Mouse (Mus musculus) midbrain, embryonic 13.5 days (tissue): Measurements from ENCODE around the gene Gm3099. TPM values are rescaled to one million over a fixed set of nuclear protein-coding genes. Genes with fewer than 3 reads are reported as not detected.
"Not testable (repeated sequence)": the region's sequence is repeated elsewhere in the genome, so short reads cannot be mapped to it uniquely, and the experiment has no call there.

Source experiments
- ATAC-seq: fragments of 200-750 bp; cut with Nextera tagmentation; 2 replicates; pipeline ENCODE4 v1.8.0; 2017; ENCODE audit warnings: mild to moderate bottlenecking, moderate TSS enrichment, moderate library complexity
- H3K27ac ChIP-seq: fragments of 300-500 bp; sonication (generic); 2 replicates; pipeline ENCODE4 v1.5.1; 2015; ENCODE audit warnings: inconsistent platforms, mild to moderate bottlenecking, moderate library complexity
- H3K27me3 ChIP-seq: fragments of 300-500 bp; sonication (generic); 2 replicates; pipeline ENCODE4 v1.6.1; 2015; ENCODE audit warnings: mild to moderate bottlenecking, inconsistent platforms
- H3K36me3 ChIP-seq: fragments of 300-500 bp; sonication (generic); 2 replicates; pipeline ENCODE4 v1.6.1; 2015; ENCODE audit warnings: mild to moderate bottlenecking, inconsistent platforms
- H3K4me1 ChIP-seq: fragments of 300-500 bp; sonication (generic); replicated peaks from 2 replicates; pipeline ENCODE4 v1.6.1; 2015; ENCODE audit warnings: inconsistent platforms
- H3K4me2 ChIP-seq: fragments of 300-500 bp; sonication (generic); replicated peaks from 2 replicates; pipeline ENCODE4 v1.6.1; 2015; ENCODE audit warnings: moderate library complexity, mild to moderate bottlenecking, inconsistent platforms
- H3K4me3 ChIP-seq: fragments of 300-500 bp; sonication (generic); replicated peaks from 2 replicates; pipeline ENCODE4 v1.5.1; 2015; ENCODE audit warnings: mild to moderate bottlenecking, inconsistent platforms
- H3K9ac ChIP-seq: fragments of 300-500 bp; sonication (generic); replicated peaks from 2 replicates; pipeline ENCODE4 v1.6.1; 2015; ENCODE audit warnings: mild to moderate bottlenecking, inconsistent platforms
- H3K9me3 ChIP-seq: fragments of 300-500 bp; sonication (generic); 2 replicates; pipeline ENCODE4 v1.6.1; 2016; ENCODE audit warnings: mild to moderate bottlenecking, inconsistent platforms
- WGBS: fragments of 180-500 bp; shearing (Covaris S2); methylation state at CpG from one replicate; pipeline ENCODE4 v1.1.7; 2015; 5-methylcytosine and 5-hydroxymethylcytosine counted together
- polyA plus RNA-seq: library from polyadenylated mRNA; unstranded; fragments of >200 nt; fragmentation: Nextera tagmentation; extraction: Ambion mirVana; gene quantifications from 2 replicates; pipeline ENCODE4 v1.2.1, GENCODE M21; 2015

The Gm3099 gene
- polyA plus RNA-seq, result not detected in 2 replicates

DNA sequence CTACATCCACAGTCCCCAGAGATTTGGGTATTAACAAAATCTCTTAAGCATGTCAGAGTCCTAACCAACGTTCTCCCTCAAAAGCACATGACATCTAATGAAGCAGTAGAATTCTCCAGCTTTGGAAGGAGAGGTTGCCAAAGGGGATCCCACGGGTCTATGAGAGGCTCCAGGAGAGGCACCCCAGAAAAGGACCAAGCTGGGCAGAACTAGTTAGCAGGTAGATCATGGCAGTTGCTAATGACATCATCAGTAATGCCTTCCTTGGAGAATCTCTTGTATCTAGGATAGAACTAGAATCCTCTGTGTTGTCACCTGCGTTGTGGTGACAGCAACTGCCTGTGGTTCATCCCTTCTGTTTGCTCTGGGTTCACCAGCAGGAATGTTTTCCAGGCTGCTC lies at the start of gene Gm3099:
TSS of gene Gm3099 (plus strand) at position 301 of the 400 bp plus-strand sequence.
- ATAC-seq, H3K4me1 ChIP-seq, H3K9me3 ChIP-seq, H3K4me3 ChIP-seq, H3K9ac ChIP-seq, H3K27me3 ChIP-seq, H3K4me2 ChIP-seq, H3K36me3 ChIP-seq, H3K27ac ChIP-seq: not testable (repeated sequence)
- WGBS, result 71% methylated on average over 2 of the region's 3 CpGs

DNA sequence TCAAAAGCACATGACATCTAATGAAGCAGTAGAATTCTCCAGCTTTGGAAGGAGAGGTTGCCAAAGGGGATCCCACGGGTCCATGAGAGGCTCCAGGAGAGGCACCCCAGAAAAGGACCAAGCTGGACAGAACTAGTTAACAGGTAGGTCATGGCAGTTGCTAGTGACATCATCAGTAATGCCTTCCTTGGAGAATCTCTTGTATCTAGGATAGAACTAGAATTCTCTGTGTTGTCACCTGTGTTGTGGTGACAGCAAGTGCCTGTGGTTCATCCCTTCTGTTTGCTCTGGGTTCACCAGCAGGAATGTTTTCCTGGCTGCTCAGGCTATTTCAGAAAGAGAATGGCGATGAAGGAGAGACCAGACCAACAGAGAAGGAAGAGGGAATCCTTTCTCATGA lies 34.9 kb upstream of the Gm3099 start, which contains the start of gene Gm3095:
TSS of gene Gm3095 (plus strand) at position 301 of the 400 bp plus-strand sequence.
- WGBS, result no CpG with 5 or more reads among the region's 2 CpGs
- not testable (repeated sequence) for H3K27ac ChIP-seq

DNA sequence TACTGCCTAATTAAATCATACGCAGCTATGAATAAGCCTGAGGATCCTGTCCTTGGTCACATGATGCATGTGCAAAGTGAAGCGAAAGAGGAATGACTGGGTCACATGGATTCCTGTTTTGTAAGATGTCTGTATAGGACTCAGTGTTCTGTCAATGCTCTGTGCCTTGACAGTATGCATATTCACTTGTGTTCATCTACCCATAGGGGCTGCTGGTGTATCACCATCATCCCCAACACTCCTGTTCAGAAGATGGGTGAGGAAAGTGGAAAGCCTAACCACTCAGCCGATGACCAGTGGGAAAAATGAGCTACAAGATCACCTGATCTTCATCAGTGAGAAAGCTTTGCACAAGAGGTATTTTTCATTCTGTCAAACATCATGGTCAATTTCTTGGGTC lies 25.4 kb downstream of the Gm3099 start, which contains the start of gene Gm5796:
TSS of gene Gm5796 (plus strand) at position 301 of the 400 bp plus-strand sequence.
- not testable (repeated sequence) for H3K27ac ChIP-seq, H3K36me3 ChIP-seq, ATAC-seq, H3K9me3 ChIP-seq, H3K4me3 ChIP-seq, H3K4me2 ChIP-seq, H3K9ac ChIP-seq, H3K27me3 ChIP-seq, H3K4me1 ChIP-seq
- 100% methylated on average over 1 of the region's 3 CpGs for WGBS

More for the DNA sequence above, 34.9 kb upstream of the Gm3099 start, which contains the start of gene Gm3095:
- H3K4me1 ChIP-seq, H3K27me3 ChIP-seq, H3K9me3 ChIP-seq, H3K4me3 ChIP-seq, H3K36me3 ChIP-seq, ATAC-seq, H3K4me2 ChIP-seq, H3K9ac ChIP-seq: not testable (repeated sequence)

Other genes starting within 250 kb of the Gm3099 start
- gene Gm3002, start 188.3 kb upstream of the Gm3099 start, polyA plus RNA-seq, result 1.7 and 2.5 TPM in 2 replicates
- not detected in 2 replicates for gene Gm3033, start 152.1 kb upstream of the Gm3099 start, polyA plus RNA-seq
- gene Gm2916, start 114.2 kb upstream of the Gm3099 start, polyA plus RNA-seq, result not detected in 2 replicates
- not detected in 2 replicates for gene Gm3029, start 66.6 kb upstream of the Gm3099 start, polyA plus RNA-seq
- 0.89 and 1.2 TPM in 2 replicates for gene Gm3095, start 34.8 kb upstream of the Gm3099 start, polyA plus RNA-seq
- gene Gm5796, start 25.5 kb downstream of the Gm3099 start, polyA plus RNA-seq, result 1.2 and 2.3 TPM in 2 replicates
- gene Gm3115, start 85.7 kb downstream of the Gm3099 start, polyA plus RNA-seq, result not detected in 2 replicates
- 2.7 and 4.6 TPM in 2 replicates for gene Gm8108, start 112.1 kb downstream of the Gm3099 start, polyA plus RNA-seq
- gene Gm3127, start 166.6 kb downstream of the Gm3099 start, polyA plus RNA-seq, result not detected in 2 replicates
- 3.9 and 6.0 TPM in 2 replicates for gene Gm2974, start 184.2 kb downstream of the Gm3099 start, polyA plus RNA-seq